21 mouse cellular contexts compared by ENCODE assay signal in the genomic region with DNA sequence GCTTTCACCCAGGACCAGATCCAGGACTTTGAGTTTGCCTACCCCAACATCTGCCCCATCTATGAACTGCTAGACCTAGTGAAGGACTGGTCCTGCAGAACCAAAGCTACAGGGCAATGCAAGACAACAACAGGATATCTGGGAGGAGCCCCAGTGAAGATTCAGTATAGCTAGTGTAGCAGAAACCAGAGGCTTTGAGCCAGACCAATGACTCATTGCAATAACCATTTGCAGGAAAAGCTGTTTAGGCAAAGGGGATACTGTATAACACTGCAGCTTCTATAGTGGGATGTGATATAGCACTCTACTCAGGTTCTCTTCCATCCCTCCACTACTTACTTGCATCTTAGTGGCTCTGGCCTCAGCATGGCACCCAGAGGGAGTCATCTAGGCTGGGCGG.
DNase-seq lines count a peak whose midpoint lies in the region; ATAC-seq and TF ChIP-seq lines count a peak whose summit lies in the region.
"Had no signal": no experiment of that assay in that cellular context is flagged by ENCODE, and none has a peak within 500 bp of the region (broad histone marks: within the 10 kb centered on the region; RNA-seq: fewer than 3 reads in every experiment).

No protein-coding gene starts in this region.

- no peaks in the 10 kb centered on the region for H3K9me3 ChIP-seq in heart, embryonic 12.5 days (replicated peaks)
- H3K9me3 ChIP-seq in stomach, embryonic 16.5 days (replicated peaks; ENCODE audit: control insufficient read depth, low read length) = no peaks in the 10 kb centered on the region
- no peaks in the 10 kb centered on the region for H3K9me3 ChIP-seq in stomach, postnatal 0 days (ENCODE audit: control insufficient read depth, low read length)
- no peaks in the 10 kb centered on the region for H3K9me3 ChIP-seq in intestine, embryonic 16.5 days (ENCODE audit: control insufficient read depth, low read length)
- no peaks in the 10 kb centered on the region for H3K9me3 ChIP-seq in midbrain, postnatal 0 days (ENCODE audit: low read length)
- H3K9me3 ChIP-seq: embryonic facial prominence, embryonic 13.5 days; forebrain, embryonic 12.5 days; hindbrain, embryonic 15.5 days had no signal

- no peaks in the 10 kb centered on the region for H3K36me3 ChIP-seq in heart, embryonic 12.5 days
- H3K36me3 ChIP-seq in heart, adult 2 months (ENCODE audit: control insufficient read depth, insufficient read depth, low read length) = no peaks in the 10 kb centered on the region
- no peaks in the 10 kb centered on the region for H3K36me3 ChIP-seq in stomach, embryonic 16.5 days (ENCODE audit: control insufficient read depth, insufficient read depth, low read length)
- no peaks in the 10 kb centered on the region for H3K36me3 ChIP-seq in stomach, postnatal 0 days (ENCODE audit: control insufficient read depth, insufficient read depth, low read length)
- H3K36me3 ChIP-seq in intestine, embryonic 16.5 days (ENCODE audit: control insufficient read depth, insufficient read depth, low read length) = no peaks in the 10 kb centered on the region
- no peaks in the 10 kb centered on the region for H3K36me3 ChIP-seq in midbrain, postnatal 0 days (ENCODE audit: insufficient read depth, low read length)
- H3K36me3 ChIP-seq: embryonic facial prominence, embryonic 13.5 days; forebrain, embryonic 12.5 days; hindbrain, embryonic 15.5 days had no signal

- no peak overlapping the region for H3K4me3 ChIP-seq in heart, embryonic 12.5 days
- no peak overlapping the region for H3K4me3 ChIP-seq in heart, adult 2 months
- H3K4me3 ChIP-seq in stomach, embryonic 16.5 days (replicated peaks; ENCODE audit: low read length) = no peak overlapping the region
- no peak overlapping the region for H3K4me3 ChIP-seq in stomach, postnatal 0 days (ENCODE audit: low read depth, low read length)
- no peak overlapping the region for H3K4me3 ChIP-seq in intestine, embryonic 16.5 days (ENCODE audit: low read length)
- no peak overlapping the region for H3K4me3 ChIP-seq in midbrain, postnatal 0 days (ENCODE audit: low read depth, low read length)
- H3K4me3 ChIP-seq: embryonic facial prominence, embryonic 13.5 days; forebrain, embryonic 12.5 days; hindbrain, embryonic 15.5 days had no signal

- H3K27me3 ChIP-seq in heart, embryonic 12.5 days (replicated peaks) = no peaks in the 10 kb centered on the region; the same call in 1 of the 2 replicates
- H3K27me3 ChIP-seq in heart, adult 2 months (ENCODE audit: control insufficient read depth, insufficient read depth, low read length) = no peaks in the 10 kb centered on the region
- no peaks in the 10 kb centered on the region for H3K27me3 ChIP-seq in stomach, embryonic 16.5 days (ENCODE audit: control insufficient read depth, insufficient read depth, low read length)
- H3K27me3 ChIP-seq in stomach, postnatal 0 days (ENCODE audit: control insufficient read depth, insufficient read depth, low read length) = no peaks in the 10 kb centered on the region
- H3K27me3 ChIP-seq in intestine, embryonic 16.5 days (replicated peaks; ENCODE audit: control insufficient read depth, insufficient read depth, low read length) = no peaks in the 10 kb centered on the region
- H3K27me3 ChIP-seq in midbrain, postnatal 0 days (ENCODE audit: insufficient read depth, low read length) = no peaks in the 10 kb centered on the region
- H3K27me3 ChIP-seq: embryonic facial prominence, embryonic 13.5 days; forebrain, embryonic 12.5 days; hindbrain, embryonic 15.5 days had no signal

- H3K79me2 ChIP-seq in heart, adult 2 months (replicated peaks; ENCODE audit: control insufficient read depth, insufficient read depth, low read length) = no peaks in the 10 kb centered on the region

- H3K27ac ChIP-seq in heart, embryonic 12.5 days (ENCODE audit: poor library complexity, severe bottlenecking) = no peak overlapping the region
- H3K27ac ChIP-seq in heart, adult 2 months = no peak overlapping the region
- no peak overlapping the region for H3K27ac ChIP-seq in stomach, embryonic 16.5 days (ENCODE audit: low read length)
- H3K27ac ChIP-seq in stomach, postnatal 0 days (replicated peaks) = no peak overlapping the region
- H3K27ac ChIP-seq in intestine, embryonic 16.5 days (ENCODE audit: low read length) = no peak overlapping the region
- no peak overlapping the region for H3K27ac ChIP-seq in midbrain, postnatal 0 days (ENCODE audit: low read depth, low read length)
- H3K27ac ChIP-seq: embryonic facial prominence, embryonic 13.5 days; forebrain, embryonic 12.5 days; hindbrain, embryonic 15.5 days had no signal

- H3K9ac ChIP-seq in heart, embryonic 12.5 days = no peak overlapping the region
- H3K9ac ChIP-seq in heart, adult 2 months (ENCODE audit: low read depth, low read length) = no peak overlapping the region
- H3K9ac ChIP-seq in stomach, embryonic 16.5 days (ENCODE audit: low read length) = no peak overlapping the region
- H3K9ac ChIP-seq in stomach, postnatal 0 days (ENCODE audit: low read length) = no peak overlapping the region
- H3K9ac ChIP-seq in intestine, embryonic 16.5 days (ENCODE audit: low read depth, low read length) = no peak overlapping the region
- no peak overlapping the region for H3K9ac ChIP-seq in midbrain, postnatal 0 days (replicated peaks; ENCODE audit: low read length, poor library complexity, severe bottlenecking)
- H3K9ac ChIP-seq: embryonic facial prominence, embryonic 13.5 days; forebrain, embryonic 12.5 days; hindbrain, embryonic 15.5 days had no signal

- no peak for TF ChIP-seq EP300 in heart, adult 2 months (IDR thresholded peaks at IDR 0.05; ENCODE audit: insufficient read depth, low read depth, low read length)
- no peak for TF ChIP-seq EP300 in stomach, postnatal 0 days (optimal IDR thresholded peaks at IDR 0.05)

- 0 out of 2 replicates have a peak, but pooled peaks have one; percentile 33 for ATAC-seq in heart, embryonic 12.5 days (ENCODE audit: insufficient number of reproducible peaks, low FRiP score)
- ATAC-seq in stomach, embryonic 16.5 days (ENCODE audit: insufficient read depth, low FRiP score) = peak; percentile 25; the same call in 1 of the 2 replicates
- ATAC-seq in stomach, postnatal 0 days (ENCODE audit: low FRiP score, low TSS enrichment) = no peak
- peak; percentile 16; the same call in 1 of the 2 replicates for ATAC-seq in intestine, embryonic 16.5 days
- ATAC-seq in midbrain, postnatal 0 days (ENCODE audit: low FRiP score) = no peak
- ATAC-seq: forebrain, embryonic 16.5 days had no signal

- no peak for TF ChIP-seq CTCF in heart, adult 2 months (IDR thresholded peaks at IDR 0.05)
- no peak for TF ChIP-seq CTCF in stomach, postnatal 0 days (IDR thresholded peaks at IDR 0.05; ENCODE audit: low read depth)
- TF ChIP-seq CTCF in midbrain, postnatal 0 days (IDR thresholded peaks at IDR 0.05) = no peak

- DNase-seq in heart, adult 2 months = no peak
- DNase-seq in stomach, postnatal 0 days (ENCODE audit: low spot score) = no peak
- DNase-seq in Muller cell, postnatal 12 days (ENCODE audit: inconsistent ontology term) = peak; percentile 11
- no peak for DNase-seq in gastrocnemius, adult 18-20 months (ENCODE audit: low spot score)
- no peak for DNase-seq in midbrain, postnatal 0 days (ENCODE audit: low spot score)
- DNase-seq: adrenal gland, postnatal 14 days; cerebellum, adult 18-20 months; cerebellum, adult 9-11 months; cerebellum, postnatal 36 days; gastrocnemius, postnatal 36 days; heart, adult 18-20 months; heart, postnatal 36 days; kidney, adult 18-20 months had no signal

- no peak overlapping the region for H3K4me2 ChIP-seq in heart, embryonic 12.5 days
- no peak overlapping the region for H3K4me2 ChIP-seq in stomach, embryonic 16.5 days (ENCODE audit: low read depth, low read length)
- no peak overlapping the region for H3K4me2 ChIP-seq in stomach, postnatal 0 days (replicated peaks; ENCODE audit: low read depth)
- no peak overlapping the region for H3K4me2 ChIP-seq in intestine, embryonic 16.5 days (ENCODE audit: low read depth, low read length)
- H3K4me2 ChIP-seq in midbrain, postnatal 0 days (ENCODE audit: low read depth, low read length, poor library complexity, severe bottlenecking) = no peak overlapping the region
- H3K4me2 ChIP-seq: embryonic facial prominence, embryonic 13.5 days; forebrain, embryonic 12.5 days; heart, embryonic 11.5 days; hindbrain, embryonic 15.5 days had no signal

- intact Hi-C loops in heart, adult 2 months (cut with DNase I) = no loop called here

- no peak for TF ChIP-seq POLR2A in heart, adult 2 months (IDR thresholded peaks at IDR 0.05; ENCODE audit: insufficient read depth, low read depth, low read length)

- no peaks in the 10 kb centered on the region for H3K4me1 ChIP-seq in heart, embryonic 12.5 days (replicated peaks)
- no peaks in the 10 kb centered on the region for H3K4me1 ChIP-seq in heart, adult 2 months (ENCODE audit: control insufficient read depth, insufficient read depth, low read length)
- no peaks in the 10 kb centered on the region for H3K4me1 ChIP-seq in stomach, embryonic 16.5 days (ENCODE audit: control insufficient read depth, insufficient read depth, low read length)
- H3K4me1 ChIP-seq in stomach, postnatal 0 days (replicated peaks; ENCODE audit: control insufficient read depth, insufficient read depth) = no peaks in the 10 kb centered on the region
- H3K4me1 ChIP-seq in intestine, embryonic 16.5 days (ENCODE audit: control insufficient read depth, insufficient read depth, low read length) = 0 out of 2 replicates have a peak, but pooled peaks cover 2% of the 10 kb centered on the region
- H3K4me1 ChIP-seq in midbrain, postnatal 0 days (ENCODE audit: insufficient read depth, low read length) = no peaks in the 10 kb centered on the region
- H3K4me1 ChIP-seq: embryonic facial prominence, embryonic 13.5 days; forebrain, embryonic 12.5 days; hindbrain, embryonic 15.5 days had no signal

- WGBS in heart, embryonic 12.5 days = 63% methylated on average over 1 of the region's 1 CpGs
- WGBS in heart, adult 2 months = 53% methylated on average over 1 of the region's 1 CpGs
- WGBS in stomach, embryonic 16.5 days = 64% methylated on average over 1 of the region's 1 CpGs
- 64% methylated on average over 1 of the region's 1 CpGs for WGBS in stomach, postnatal 0 days
- WGBS in intestine, embryonic 16.5 days = 45% methylated on average over 1 of the region's 1 CpGs
- WGBS in midbrain, postnatal 0 days = 76% methylated on average over 1 of the region's 1 CpGs

Comparison
In these comparisons a context has a peak if more than half of its experiments do, and no peak if none do; other contexts are left out.
1. ATAC-seq: peak in heart, embryonic 12.5 days (single experiment), stomach, embryonic 16.5 days (single experiment) and intestine, embryonic 16.5 days (single experiment); none in stomach, postnatal 0 days (single experiment) and midbrain, postnatal 0 days (single experiment).